Mouse (Mus musculus): ENCODE measurements around the gene Zkscan3. TPM values are rescaled to one million over a fixed set of nuclear protein-coding genes. Genes with fewer than 3 reads are reported as not detected.
A peak's percentile ranks its signal among the peaks of the same experiment; 100 is the strongest.
"Not testable (repeated sequence)": the region's sequence is repeated elsewhere in the genome, so short reads cannot be mapped to it uniquely, and the experiment has no call there.

Gene Zkscan3
- polyA plus RNA-seq, 1 experiment: 18.2 TPM

- TF ChIP-seq POLR2A (IDR thresholded peaks at IDR 0.05; ENCODE audit: borderline replicate concordance, extremely low read depth, low read depth, low read length) (no peak), CTCF (IDR thresholded peaks at IDR 0.05; ENCODE audit: insufficient read depth, low read length) (no peak)
- Histone ChIP-seq H3K4me1 (ENCODE audit: control insufficient read depth, insufficient read depth, low read length) (peaks cover 6% of the 10 kb centered on the region; the same call in 1 of the 2 replicates), H3K4me3 (replicated peaks; ENCODE audit: extremely low read depth, low read depth, low read length) (peak overlapping the region; percentile 100)
- no peak for DNase-seq
- WGBS: 11% methylated on average over 12 of the region's 12 CpGs
Measured at GRCm38 (mm10) chr13:21401636-21402286, 794 bp downstream of the Zkscan3 start.

- H3K4me3 ChIP-seq (replicated peaks; ENCODE audit: extremely low read depth, low read depth, low read length): no peak overlapping the region
- H3K4me1 ChIP-seq (ENCODE audit: control insufficient read depth, insufficient read depth, low read length): peaks cover 6% of the 10 kb centered on the region; the same call in 1 of the 2 replicates
- no peak for TF ChIP-seq POLR2A (IDR thresholded peaks at IDR 0.05; ENCODE audit: borderline replicate concordance, extremely low read depth, low read depth, low read length)
- no peak for TF ChIP-seq CTCF (IDR thresholded peaks at IDR 0.05; ENCODE audit: insufficient read depth, low read length)
- 60% methylated on average over 3 of the region's 3 CpGs for WGBS
- no peak for DNase-seq
Measured at GRCm38 (mm10) chr13:21401166-21401565, 1.4 kb downstream of the Zkscan3 start.

- H3K4me1 ChIP-seq (ENCODE audit: control insufficient read depth, insufficient read depth, low read length): peaks cover 6% of the 10 kb centered on the region; the same call in 1 of the 2 replicates
- 81% methylated on average over 2 of the region's 2 CpGs for WGBS
- no peak for TF ChIP-seq POLR2A (IDR thresholded peaks at IDR 0.05; ENCODE audit: borderline replicate concordance, extremely low read depth, low read depth, low read length)
- no peak for TF ChIP-seq CTCF (IDR thresholded peaks at IDR 0.05; ENCODE audit: insufficient read depth, low read length)
- DNase-seq: no peak
- no peak overlapping the region for H3K4me3 ChIP-seq (replicated peaks; ENCODE audit: extremely low read depth, low read depth, low read length)
Measured at GRCm38 (mm10) chr13:21397486-21397885, 5.1 kb downstream of the Zkscan3 start.

- not testable (repeated sequence) for H3K4me1 ChIP-seq (ENCODE audit: control insufficient read depth, insufficient read depth, low read length); H3K4me3 ChIP-seq (replicated peaks; ENCODE audit: extremely low read depth, low read depth, low read length)
- peak; percentile 34 for DNase-seq
- 91% methylated on average over 18 of the region's 18 CpGs for WGBS
Measured at GRCm38 (mm10) chr13:21396048-21396447, 6.5 kb downstream of the Zkscan3 start.

- TF ChIP-seq CTCF (IDR thresholded peaks at IDR 0.05; ENCODE audit: insufficient read depth, low read length) (no peak), POLR2A (IDR thresholded peaks at IDR 0.05; ENCODE audit: borderline replicate concordance, extremely low read depth, low read depth, low read length) (no peak)
- WGBS: 90% methylated on average over 6 of the region's 6 CpGs
- Histone ChIP-seq H3K4me1 (ENCODE audit: control insufficient read depth, insufficient read depth, low read length) (0 out of 2 replicates have a peak, but pooled peaks cover 4% of the 10 kb centered on the region), H3K4me3 (replicated peaks; ENCODE audit: extremely low read depth, low read depth, low read length) (no peak overlapping the region)
- DNase-seq: no peak
Measured at GRCm38 (mm10) chr13:21395623-21396022, 6.9 kb downstream of the Zkscan3 start.

GRCm38 (mm10) chr13:21395211-21395610 is 7.3 kb downstream of the Zkscan3 start:
- Histone ChIP-seq H3K4me1 (ENCODE audit: control insufficient read depth, insufficient read depth, low read length) (0 out of 2 replicates have a peak, but pooled peaks cover 4% of the 10 kb centered on the region), H3K4me3 (replicated peaks; ENCODE audit: extremely low read depth, low read depth, low read length) (no peak overlapping the region)
- WGBS: 98% methylated on average over 1 of the region's 1 CpGs
- TF ChIP-seq CTCF (IDR thresholded peaks at IDR 0.05; ENCODE audit: insufficient read depth, low read length) (no peak), POLR2A (IDR thresholded peaks at IDR 0.05; ENCODE audit: borderline replicate concordance, extremely low read depth, low read depth, low read length) (no peak)
- no peak for DNase-seq

GRCm38 (mm10) chr13:21377773-21378172 is 24.8 kb downstream of the Zkscan3 start:
- DNase-seq: no peak
- 84% methylated on average over 2 of the region's 2 CpGs for WGBS
- TF ChIP-seq CTCF (IDR thresholded peaks at IDR 0.05; ENCODE audit: insufficient read depth, low read length): no peak
- TF ChIP-seq POLR2A (IDR thresholded peaks at IDR 0.05; ENCODE audit: borderline replicate concordance, extremely low read depth, low read depth, low read length): no peak
- Histone ChIP-seq H3K4me3 (replicated peaks; ENCODE audit: extremely low read depth, low read depth, low read length) (no peak overlapping the region), H3K4me1 (ENCODE audit: control insufficient read depth, insufficient read depth, low read length) (no peaks in the 10 kb centered on the region)

- H3K4me1 ChIP-seq (ENCODE audit: control insufficient read depth, insufficient read depth, low read length): no peaks in the 10 kb centered on the region
- DNase-seq: no peak
- TF ChIP-seq POLR2A (IDR thresholded peaks at IDR 0.05; ENCODE audit: borderline replicate concordance, extremely low read depth, low read depth, low read length) (no peak), CTCF (IDR thresholded peaks at IDR 0.05; ENCODE audit: insufficient read depth, low read length) (no peak)
- H3K4me3 ChIP-seq (replicated peaks; ENCODE audit: extremely low read depth, low read depth, low read length): no peak overlapping the region
- whole genome bisulfite sequencing: 92% methylated on average over 2 of the region's 2 CpGs
Measured at GRCm38 (mm10) chr13:21372700-21373099, 29.9 kb downstream of the Zkscan3 start.

GRCm38 (mm10) chr13:21366635-21367034 is 35.9 kb downstream of the Zkscan3 start:
- Histone ChIP-seq H3K4me1 (ENCODE audit: control insufficient read depth, insufficient read depth, low read length) (peaks cover 3% of the 10 kb centered on the region), H3K4me3 (replicated peaks; ENCODE audit: extremely low read depth, low read depth, low read length) (no peak overlapping the region)
- WGBS: 61% methylated on average over 6 of the region's 6 CpGs
- no peak for DNase-seq
- TF ChIP-seq CTCF (IDR thresholded peaks at IDR 0.05; ENCODE audit: insufficient read depth, low read length) (no peak), POLR2A (IDR thresholded peaks at IDR 0.05; ENCODE audit: borderline replicate concordance, extremely low read depth, low read depth, low read length) (no peak)

GRCm38 (mm10) chr13:21363719-21364118 is 38.8 kb downstream of the Zkscan3 start:
- no peak for DNase-seq

More at GRCm38 (mm10) chr13:21363719-21364118, 38.8 kb downstream of the Zkscan3 start:
- peaks cover 3% of the 10 kb centered on the region for H3K4me1 ChIP-seq (ENCODE audit: control insufficient read depth, insufficient read depth, low read length)
- TF ChIP-seq POLR2A (IDR thresholded peaks at IDR 0.05; ENCODE audit: borderline replicate concordance, extremely low read depth, low read depth, low read length) (no peak), CTCF (IDR thresholded peaks at IDR 0.05; ENCODE audit: insufficient read depth, low read length) (no peak)
- H3K4me3 ChIP-seq (replicated peaks; ENCODE audit: extremely low read depth, low read depth, low read length): no peak overlapping the region
- WGBS: 58% methylated on average over 12 of the region's 12 CpGs
